Mouse (Mus musculus) heart, postnatal 0 days (tissue): ENCODE results near the gene Fstl4.
A peak's percentile ranks its signal among the peaks of the same experiment; 100 is the strongest.

ENCODE experiments used
- CTCF ChIP-seq: IDR thresholded peaks from 2 replicates; pipeline ENCODE4 v1.5.1; 2016; ENCODE audit warnings: antibody characterized with exemption, control low read depth, low read depth
- EP300 ChIP-seq: IDR thresholded peaks from 2 replicates; pipeline ENCODE4 v1.6.1; 2016; ENCODE audit warnings: antibody characterized with exemption, low read depth

- TF ChIP-seq CTCF: peak; percentile 93
- TF ChIP-seq EP300: no peak
These were observed 267.9 kb downstream of the Fstl4 start for GRCm38 (mm10) chr11:53032336-53032735.
